Mouse (Mus musculus) liver, embryonic 14.5 days (tissue): ENCODE data around the gene Hao2.

Experiments
- CTCF ChIP-seq: IDR thresholded peaks from 2 replicates; pipeline ENCODE4 v1.5.1; 2016; ENCODE audit warnings: antibody characterized with exemption, low read depth, control low read depth
- EP300 ChIP-seq: IDR thresholded peaks from 2 replicates; pipeline ENCODE4 v1.6.1; 2016; ENCODE audit warnings: antibody characterized with exemption, low read depth

- TF ChIP-seq CTCF: no peak
- no peak for TF ChIP-seq EP300
Measured at GRCm38 (mm10) chr3:98934041-98934440, 41.0 kb upstream of the Hao2 start.
